Mouse (Mus musculus) spleen, postnatal 0 days (tissue): ENCODE results near the gene Pdxdc1. TPM values are rescaled to one million over a fixed set of nuclear protein-coding genes. Genes with fewer than 3 reads are reported as not detected.

ENCODE experiments used
- polyA plus RNA-seq: library from polyadenylated mRNA; unstranded; fragments of >200 nt; fragmentation: Nextera tagmentation; extraction: Ambion mirVana; gene quantifications from 2 replicates; pipeline ENCODE4 v1.2.1, GENCODE M21; 2015

The Pdxdc1 gene
- polyA plus RNA-seq = 21.2 and 24.6 TPM in 2 replicates

GRCm38 (mm10) chr16:13902888-13903483, at the start of gene Pdxdc1, which contains the start of gene Mpv17l:
Pdxdc1 (minus strand) TSS chr16:13903131.
Mpv17l (plus strand) TSS chr16:13903161.

GRCm38 (mm10) chr16:13818560-13819393, 84.2 kb downstream of the Pdxdc1 start, which contains the start of gene Ntan1:
Ntan1 (plus strand) TSS chr16:13818845.

Other genes starting within 250 kb of the Pdxdc1 start
- 22.3 and 24.7 TPM in 2 replicates for gene Parn, start 235.0 kb downstream of the Pdxdc1 start, polyA plus RNA-seq
- 19.7 and 23.5 TPM in 2 replicates for gene Bfar, start 231.3 kb downstream of the Pdxdc1 start, polyA plus RNA-seq
- 3.2 and 4.3 TPM in 2 replicates for gene 3110001I22Rik, start 231.2 kb downstream of the Pdxdc1 start, polyA plus RNA-seq
- not detected in 2 replicates for gene Pla2g10, start 172.1 kb downstream of the Pdxdc1 start, polyA plus RNA-seq
- gene Rrn3, start 122.4 kb downstream of the Pdxdc1 start, polyA plus RNA-seq = 28.2 and 28.3 TPM in 2 replicates
- 65.9 and 71.8 TPM in 2 replicates for gene Ntan1, start 84.3 kb downstream of the Pdxdc1 start, polyA plus RNA-seq
- 1.0 and 1.5 TPM in 2 replicates for gene Mpv17l, start within 50 bp of the Pdxdc1 start, polyA plus RNA-seq
- gene 2900011O08Rik, start 83.5 kb upstream of the Pdxdc1 start, polyA plus RNA-seq = 0.11 and 0.29 TPM in 2 replicates
- gene Ifitm7, start 83.8 kb upstream of the Pdxdc1 start, polyA plus RNA-seq = 0.41 and 0.72 TPM in 2 replicates